Comparison of ENCODE assay signal across 7 mouse cellular contexts in genomic region chr16:20708939-20709734, GRCm38 (mm10). TPM values are rescaled to one million over a fixed set of nuclear protein-coding genes. Genes with fewer than 3 reads are reported as not detected.
DNase-seq lines count a peak whose midpoint lies in the region; ATAC-seq lines count a peak whose summit lies in the region.

No protein-coding gene starts in this region.

- H3K4me2 ChIP-seq in liver, embryonic 11.5 days: no peak overlapping the region
- no peak overlapping the region for H3K4me2 ChIP-seq in liver, embryonic 12.5 days
- H3K4me2 ChIP-seq in hindbrain, embryonic 13.5 days: no peak overlapping the region
- H3K4me2 ChIP-seq in midbrain, embryonic 15.5 days: no peak overlapping the region

- no peak for ATAC-seq in liver, embryonic 11.5 days (replicated peaks; ENCODE audit: low FRiP score)
- no peak for ATAC-seq in liver, embryonic 12.5 days
- ATAC-seq in hindbrain, embryonic 13.5 days (ENCODE audit: low FRiP score): peak; percentile 26; the same call in 1 of the 2 replicates
- ATAC-seq in midbrain, embryonic 15.5 days (replicated peaks): peak; percentile 57

- peak; percentile 63 for DNase-seq in liver, embryonic 11.5 days (ENCODE audit: low spot score)
- DNase-seq in embryo, embryonic 10 days (ENCODE audit: low spot score): peak; percentile 77
- peak; percentile 90 for DNase-seq in thymus, postnatal 4 days
- no peak for DNase-seq in c-Kit-positive CD71-positive TER-119-positive erythroid progenitor cells, embryonic 14.5 days (ENCODE audit: low spot score)

- peaks cover 17% of the 10 kb centered on the region for H3K36me3 ChIP-seq in liver, embryonic 11.5 days (ENCODE audit: control insufficient read depth, insufficient read depth, low read length)
- H3K36me3 ChIP-seq in liver, embryonic 12.5 days: peaks cover 84% of the 10 kb centered on the region
- H3K36me3 ChIP-seq in hindbrain, embryonic 13.5 days: peaks cover 91% of the 10 kb centered on the region
- H3K36me3 ChIP-seq in midbrain, embryonic 15.5 days (replicated peaks): peaks cover 7% of the 10 kb centered on the region; the same call in 1 of the 2 replicates

- H3K27ac ChIP-seq in liver, embryonic 11.5 days (ENCODE audit: low read depth, low read length): no peak overlapping the region
- no peak overlapping the region; the same call in 1 of the 2 replicates for H3K27ac ChIP-seq in liver, embryonic 12.5 days
- no peak overlapping the region for H3K27ac ChIP-seq in hindbrain, embryonic 13.5 days
- H3K27ac ChIP-seq in midbrain, embryonic 15.5 days: no peak overlapping the region

- H3K9ac ChIP-seq in liver, embryonic 11.5 days (ENCODE audit: low read depth, low read length): no peak overlapping the region
- no peak overlapping the region for H3K9ac ChIP-seq in liver, embryonic 12.5 days
- peak overlapping the region; percentile 19; the same call in 1 of the 2 replicates for H3K9ac ChIP-seq in hindbrain, embryonic 13.5 days
- H3K9ac ChIP-seq in midbrain, embryonic 15.5 days: no peak overlapping the region

- no peaks in the 10 kb centered on the region for H3K27me3 ChIP-seq in liver, embryonic 11.5 days (replicated peaks; ENCODE audit: control insufficient read depth, insufficient read depth, low read length)
- no peaks in the 10 kb centered on the region for H3K27me3 ChIP-seq in liver, embryonic 12.5 days (replicated peaks)
- H3K27me3 ChIP-seq in hindbrain, embryonic 13.5 days: no peaks in the 10 kb centered on the region
- H3K27me3 ChIP-seq in midbrain, embryonic 15.5 days (replicated peaks): no peaks in the 10 kb centered on the region

- H3K4me1 ChIP-seq in liver, embryonic 11.5 days (replicated peaks; ENCODE audit: control insufficient read depth, insufficient read depth, low read length): peaks cover 57% of the 10 kb centered on the region
- peaks cover 97% of the 10 kb centered on the region for H3K4me1 ChIP-seq in liver, embryonic 12.5 days
- peaks cover 8% of the 10 kb centered on the region for H3K4me1 ChIP-seq in hindbrain, embryonic 13.5 days (replicated peaks)
- H3K4me1 ChIP-seq in midbrain, embryonic 15.5 days: peaks cover 10% of the 10 kb centered on the region

- H3K4me3 ChIP-seq in liver, embryonic 11.5 days (ENCODE audit: low read depth, low read length): no peak overlapping the region
- no peak overlapping the region for H3K4me3 ChIP-seq in liver, embryonic 12.5 days
- no peak overlapping the region for H3K4me3 ChIP-seq in hindbrain, embryonic 13.5 days
- no peak overlapping the region for H3K4me3 ChIP-seq in midbrain, embryonic 15.5 days

- WGBS in liver, embryonic 11.5 days: 71% methylated on average over 19 of the region's 19 CpGs
- WGBS in liver, embryonic 12.5 days (ENCODE audit: insufficient replicate concordance): 71% methylated on average over 19 of the region's 19 CpGs
- 79% methylated on average over 19 of the region's 19 CpGs for WGBS in hindbrain, embryonic 13.5 days
- 71% methylated on average over 19 of the region's 19 CpGs for WGBS in midbrain, embryonic 15.5 days

- no peaks in the 10 kb centered on the region for H3K9me3 ChIP-seq in liver, embryonic 11.5 days (ENCODE audit: control insufficient read depth, low read length)
- no peaks in the 10 kb centered on the region for H3K9me3 ChIP-seq in liver, embryonic 12.5 days (replicated peaks)
- H3K9me3 ChIP-seq in hindbrain, embryonic 13.5 days: no peaks in the 10 kb centered on the region
- H3K9me3 ChIP-seq in midbrain, embryonic 15.5 days: no peaks in the 10 kb centered on the region

RNA-seq across cellular contexts. Expression of gene Polr2h, which starts 8.3 kb away (rescaled TPM):
- 124 and 127 TPM in 2 replicates for polyA plus RNA-seq in liver, embryonic 11.5 days (2014; fragmentation: Nextera tagmentation; extraction: Ambion mirVana)
- polyA plus RNA-seq in liver, embryonic 12.5 days (2016; fragmentation: Nextera tagmentation; extraction: Ambion mirVana): 66.1 and 68.4 TPM in 2 replicates
- polyA plus RNA-seq in hindbrain, embryonic 13.5 days (2015; fragmentation: Nextera tagmentation; extraction: Ambion mirVana): 83.5 and 93.7 TPM in 2 replicates
- polyA plus RNA-seq in midbrain, embryonic 15.5 days (2015; fragmentation: Nextera tagmentation; extraction: Ambion mirVana): 82.3 and 90.6 TPM in 2 replicates

RNA-seq across cellular contexts. Expression of gene Clcn2, which starts 8.4 kb away (rescaled TPM):
- polyA plus RNA-seq in liver, embryonic 11.5 days (2014; fragmentation: Nextera tagmentation; extraction: Ambion mirVana): 14.4 and 15.3 TPM in 2 replicates
- 14.0 and 14.5 TPM in 2 replicates for polyA plus RNA-seq in liver, embryonic 12.5 days (2016; fragmentation: Nextera tagmentation; extraction: Ambion mirVana)
- 30.2 and 31.1 TPM in 2 replicates for polyA plus RNA-seq in hindbrain, embryonic 13.5 days (2015; fragmentation: Nextera tagmentation; extraction: Ambion mirVana)
- 33.7 and 33.8 TPM in 2 replicates for polyA plus RNA-seq in midbrain, embryonic 15.5 days (2015; fragmentation: Nextera tagmentation; extraction: Ambion mirVana)

RNA-seq across cellular contexts. Expression of gene Fam131a, which starts 16.1 kb away (rescaled TPM):
- 2.1 TPM in 2 replicates for polyA plus RNA-seq in liver, embryonic 11.5 days (2014; fragmentation: Nextera tagmentation; extraction: Ambion mirVana)
- 2.1 and 2.6 TPM in 2 replicates for polyA plus RNA-seq in liver, embryonic 12.5 days (2016; fragmentation: Nextera tagmentation; extraction: Ambion mirVana)
- polyA plus RNA-seq in hindbrain, embryonic 13.5 days (2015; fragmentation: Nextera tagmentation; extraction: Ambion mirVana): 32.7 and 35.1 TPM in 2 replicates
- polyA plus RNA-seq in midbrain, embryonic 15.5 days (2015; fragmentation: Nextera tagmentation; extraction: Ambion mirVana): 58.1 and 58.5 TPM in 2 replicates

RNA-seq across cellular contexts. Expression of gene Chrd, which starts 23.8 kb away (rescaled TPM):
- polyA plus RNA-seq in liver, embryonic 11.5 days (2014; fragmentation: Nextera tagmentation; extraction: Ambion mirVana): 0.77 and 0.93 TPM in 2 replicates
- polyA plus RNA-seq in liver, embryonic 12.5 days (2016; fragmentation: Nextera tagmentation; extraction: Ambion mirVana): 0.54 and 0.96 TPM in 2 replicates
- polyA plus RNA-seq in hindbrain, embryonic 13.5 days (2015; fragmentation: Nextera tagmentation; extraction: Ambion mirVana): 5.7 and 6.4 TPM in 2 replicates
- polyA plus RNA-seq in midbrain, embryonic 15.5 days (2015; fragmentation: Nextera tagmentation; extraction: Ambion mirVana): 5.6 and 5.7 TPM in 2 replicates

RNA-seq across cellular contexts. Expression of gene Thpo, which starts 25.2 kb away (rescaled TPM):
- polyA plus RNA-seq in liver, embryonic 11.5 days (2014; fragmentation: Nextera tagmentation; extraction: Ambion mirVana): 4.1 and 4.3 TPM in 2 replicates
- 2.7 and 2.8 TPM in 2 replicates for polyA plus RNA-seq in liver, embryonic 12.5 days (2016; fragmentation: Nextera tagmentation; extraction: Ambion mirVana)
- 0.88 and 1.1 TPM in 2 replicates for polyA plus RNA-seq in hindbrain, embryonic 13.5 days (2015; fragmentation: Nextera tagmentation; extraction: Ambion mirVana)
- 1.3 and 1.7 TPM in 2 replicates for polyA plus RNA-seq in midbrain, embryonic 15.5 days (2015; fragmentation: Nextera tagmentation; extraction: Ambion mirVana)

Comparison
In these comparisons a context has a peak if more than half of its experiments do, and no peak if none do; other contexts are left out.
1. ATAC-seq: peak in hindbrain, embryonic 13.5 days (single experiment) and midbrain, embryonic 15.5 days (single experiment); none in liver, embryonic 11.5 days (single experiment) and liver, embryonic 12.5 days (single experiment).